Mouse (Mus musculus): ENCODE measurements around the gene Txndc8.

The Txndc8 gene

GRCm38 (mm10) chr4:58009024-58009423 is at the start of gene Txndc8:
Txndc8 (minus strand) TSS chr4:58009124.
- DNase-seq (ENCODE audit: low spot score in 2 of 2): no peak

DNA sequence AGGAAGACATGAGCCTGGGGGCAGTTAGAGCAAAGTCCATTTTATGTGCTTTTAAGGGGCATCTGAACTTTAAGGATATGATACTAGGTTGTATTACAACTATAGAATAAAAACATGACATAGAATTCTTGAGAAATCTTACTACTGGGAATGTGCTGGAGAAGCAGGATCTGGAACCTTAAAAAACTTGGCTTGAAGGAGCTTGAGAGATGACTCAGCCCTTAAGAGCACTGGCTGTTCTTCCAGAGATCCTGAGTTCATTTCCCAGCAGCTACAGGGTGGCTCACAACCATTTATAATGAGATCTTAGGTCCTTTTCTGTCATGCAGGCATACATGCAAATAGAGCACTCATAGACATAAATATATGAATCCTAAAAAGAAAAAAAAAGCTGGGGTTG is 46.7 kb upstream of the Txndc8 start:
- DNase-seq (ENCODE audit: low spot score in 2 of 2): no peak

- no peak for DNase-seq (ENCODE audit: low spot score in 2 of 2)
Measured at GRCm38 (mm10) chr4:58054441-58054840, 45.5 kb upstream of the Txndc8 start.

DNA sequence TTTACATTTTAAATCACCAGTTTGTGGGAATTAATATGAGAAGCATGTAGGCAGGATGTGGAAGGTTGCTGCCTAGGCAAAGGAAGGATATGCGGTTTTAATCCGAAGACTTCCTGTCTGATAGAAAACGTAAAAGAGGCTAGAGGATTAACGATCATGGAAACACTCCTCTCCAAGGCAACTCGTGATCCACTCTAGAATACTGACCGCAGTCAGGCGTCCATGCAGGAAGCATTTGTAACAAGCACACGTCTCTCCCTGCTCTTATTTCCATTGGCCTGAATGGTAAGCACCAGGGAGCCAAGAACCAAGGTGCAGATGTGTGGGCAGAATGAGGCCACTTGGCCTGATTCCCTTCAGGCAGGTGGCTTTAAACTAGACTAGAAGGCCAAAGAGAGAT is 41.8 kb upstream of the Txndc8 start:
- no peak for DNase-seq (ENCODE audit: low spot score in 2 of 2)

- DNase-seq (ENCODE audit: low spot score in 2 of 2): no peak
Measured at GRCm38 (mm10) chr4:58050276-58050675, 41.4 kb upstream of the Txndc8 start.

GRCm38 (mm10) chr4:58044833-58045232 is 35.9 kb upstream of the Txndc8 start:
- DNase-seq (ENCODE audit: low spot score in 2 of 2): no peak

GRCm38 (mm10) chr4:58044356-58044755 is 35.4 kb upstream of the Txndc8 start:
- DNase-seq (ENCODE audit: low spot score in 2 of 2): no peak

DNA sequence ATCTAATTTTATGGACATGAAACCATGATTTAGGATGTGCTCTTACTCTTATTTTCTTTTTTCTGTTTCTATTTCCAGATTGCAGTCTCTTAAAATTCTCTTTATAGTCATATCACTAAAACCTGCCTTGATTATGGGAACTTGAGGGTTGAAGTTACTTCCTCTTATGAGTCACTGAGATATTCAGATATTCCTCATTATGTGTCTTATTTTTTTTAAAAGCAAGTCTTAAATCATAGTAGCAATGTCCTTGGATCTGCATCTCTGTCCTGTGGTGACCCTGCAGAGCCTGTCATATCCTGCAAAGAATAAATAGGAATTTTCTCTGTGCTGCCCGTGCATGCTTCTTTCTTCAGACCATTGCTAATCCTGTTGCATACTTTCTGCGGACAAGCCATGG is 31.2 kb upstream of the Txndc8 start:
- DNase-seq (ENCODE audit: low spot score in 2 of 2): no peak

DNA sequence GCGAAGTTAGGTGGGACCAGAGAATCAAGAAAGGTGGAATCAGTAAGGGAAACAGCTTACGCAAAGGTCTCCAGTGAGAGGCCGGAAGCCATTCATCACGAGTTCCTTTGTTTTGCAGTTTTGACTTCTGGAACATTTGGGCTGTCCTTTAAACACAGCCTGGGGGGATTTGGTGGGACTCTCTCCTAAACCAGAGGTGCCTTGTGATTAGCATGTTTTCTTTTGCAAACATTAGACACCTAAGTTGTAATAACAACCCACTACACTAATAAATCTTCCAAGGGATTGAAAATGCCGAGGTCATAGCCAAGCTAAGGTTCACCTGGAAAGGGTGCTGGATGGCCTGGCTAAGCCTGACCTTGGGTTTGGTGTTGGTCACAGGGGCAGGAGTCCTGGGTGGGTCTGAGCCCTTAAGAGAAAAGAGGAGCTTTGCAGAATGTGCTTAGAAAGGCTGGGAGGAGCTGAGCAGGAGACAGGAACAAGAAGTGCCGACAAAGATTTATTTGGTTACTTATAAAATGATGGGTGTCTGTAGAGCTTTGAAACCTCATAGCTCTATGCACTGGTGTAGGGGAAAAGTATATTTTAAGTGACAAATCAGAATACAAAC is 28.3 kb upstream of the Txndc8 start:
- no peak for DNase-seq (ENCODE audit: low spot score in 2 of 2)

- DNase-seq (ENCODE audit: low spot score in 2 of 2): no peak
Measured at GRCm38 (mm10) chr4:58034663-58035062, 25.7 kb upstream of the Txndc8 start.

DNA sequence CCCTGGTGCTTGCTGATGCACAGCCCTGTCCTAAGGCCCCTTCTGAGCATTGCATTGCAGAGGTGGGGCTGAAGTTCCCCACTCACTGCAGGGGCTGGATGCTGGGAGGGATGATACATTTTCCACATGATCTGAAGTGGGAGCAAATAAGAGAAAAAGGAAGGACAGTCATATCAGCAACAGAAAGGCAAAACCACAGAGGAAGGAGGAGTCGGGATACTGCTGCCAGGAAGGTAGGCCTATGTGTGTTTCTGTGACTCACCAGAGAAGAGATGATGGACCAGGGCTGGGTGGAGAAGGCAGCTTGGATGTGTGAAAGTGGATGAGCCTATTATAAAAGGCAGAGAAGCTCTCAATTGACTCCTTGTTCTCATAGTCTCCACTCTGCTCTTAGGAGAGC is 23.8 kb upstream of the Txndc8 start:
- peak; percentile 4 to 8 for DNase-seq (ENCODE audit: low spot score in 2 of 2)

DNA sequence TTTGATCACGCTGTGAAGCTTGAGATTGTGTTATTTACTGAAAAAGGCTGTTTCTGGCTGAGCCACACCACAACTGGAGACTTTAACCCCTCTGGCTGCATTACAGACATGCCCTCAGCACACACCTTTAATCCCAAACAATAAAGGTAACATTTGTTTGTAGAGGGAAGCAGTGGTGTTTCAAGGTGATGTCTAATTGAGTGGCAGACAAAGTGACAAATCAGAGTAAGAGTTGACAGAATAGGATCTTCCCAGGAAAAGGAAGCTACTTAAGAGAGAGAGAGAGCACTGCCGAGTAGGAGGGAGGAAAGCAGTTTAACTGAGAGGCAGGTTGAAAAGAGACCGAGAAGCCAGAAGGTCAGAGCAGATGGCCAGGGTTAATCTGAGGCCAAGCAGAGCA is 5.4 kb downstream of the Txndc8 start:
- DNase-seq (ENCODE audit: low spot score in 2 of 2): no peak

- no peak for DNase-seq (ENCODE audit: low spot score in 2 of 2)
Measured at GRCm38 (mm10) chr4:57991425-57991824, 17.5 kb downstream of the Txndc8 start.

DNA sequence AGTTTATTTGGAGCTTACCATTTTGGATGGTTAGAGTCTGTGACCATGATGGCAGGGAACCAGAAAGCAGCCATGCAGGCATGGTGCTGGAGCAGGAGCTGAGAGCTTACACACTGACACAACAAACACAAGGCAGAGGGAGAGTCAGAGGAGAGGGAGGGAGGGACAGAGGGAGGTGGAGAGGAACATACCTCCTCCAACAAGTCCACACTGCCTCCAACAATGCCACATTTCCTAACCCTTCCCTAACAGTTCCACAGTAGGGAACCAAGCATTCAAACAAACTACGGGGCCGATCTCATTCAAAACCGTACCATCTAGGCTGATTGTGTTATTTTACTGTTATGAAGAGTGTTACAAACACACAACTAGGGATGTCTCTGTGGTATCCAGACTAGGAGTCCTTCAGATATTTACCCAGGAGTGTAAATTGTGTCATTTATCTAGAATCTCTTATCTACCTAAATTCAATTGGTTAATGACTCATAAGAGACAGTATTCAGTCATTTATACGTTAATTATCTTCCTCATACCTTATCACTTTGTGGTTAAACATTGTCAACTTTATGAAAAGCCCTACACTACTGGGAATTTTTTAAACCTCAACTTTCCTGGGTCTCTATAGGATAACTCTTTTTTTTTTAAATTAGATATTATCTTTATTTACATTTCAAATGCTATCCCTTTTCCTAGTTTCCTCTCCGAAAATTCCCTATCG is 34.4 kb downstream of the Txndc8 start:
- DNase-seq (ENCODE audit: low spot score in 2 of 2): no peak

DNA sequence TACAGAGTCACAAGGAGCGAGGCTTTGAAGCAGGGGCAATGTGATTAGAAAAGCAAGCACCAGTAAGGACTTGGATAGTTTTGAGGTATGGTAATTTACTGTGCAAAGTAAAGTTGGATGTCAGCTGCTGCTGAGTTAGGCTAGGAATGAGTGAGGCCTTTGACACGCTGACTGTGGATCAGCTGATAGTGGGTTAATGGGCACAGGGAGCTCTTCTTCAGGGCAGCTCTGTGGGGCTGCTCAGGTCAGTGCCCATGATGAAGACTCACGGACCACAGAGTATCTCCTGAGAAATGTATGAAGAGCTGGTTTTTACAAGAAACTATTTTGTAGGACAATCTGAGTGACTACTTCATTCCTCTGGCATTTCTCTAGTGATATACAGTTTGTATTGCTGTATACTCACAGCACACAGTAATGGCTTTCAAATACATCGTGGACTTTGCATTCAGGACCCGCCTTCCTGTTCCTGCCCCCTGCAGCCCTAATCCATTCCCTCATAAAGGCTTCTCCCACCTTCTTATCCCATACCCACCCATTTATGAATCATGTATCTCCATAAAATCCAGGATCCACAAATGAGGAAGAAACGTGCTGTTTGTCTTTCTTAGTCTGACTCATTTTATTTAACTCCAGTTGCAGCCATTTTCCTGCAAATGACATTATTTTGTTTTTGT is 35.2 kb downstream of the Txndc8 start:
- no peak for DNase-seq (ENCODE audit: low spot score in 2 of 2)

- DNase-seq (ENCODE audit: low spot score in 2 of 2): no peak
Measured at GRCm38 (mm10) chr4:57970285-57970684, 38.6 kb downstream of the Txndc8 start.

- no peak for DNase-seq (ENCODE audit: low spot score in 2 of 2)
Measured at GRCm38 (mm10) chr4:57967195-57967594, 41.7 kb downstream of the Txndc8 start.

- DNase-seq (ENCODE audit: low spot score in 2 of 2): no peak
Measured at GRCm38 (mm10) chr4:57965516-57965915, 43.4 kb downstream of the Txndc8 start.

DNA sequence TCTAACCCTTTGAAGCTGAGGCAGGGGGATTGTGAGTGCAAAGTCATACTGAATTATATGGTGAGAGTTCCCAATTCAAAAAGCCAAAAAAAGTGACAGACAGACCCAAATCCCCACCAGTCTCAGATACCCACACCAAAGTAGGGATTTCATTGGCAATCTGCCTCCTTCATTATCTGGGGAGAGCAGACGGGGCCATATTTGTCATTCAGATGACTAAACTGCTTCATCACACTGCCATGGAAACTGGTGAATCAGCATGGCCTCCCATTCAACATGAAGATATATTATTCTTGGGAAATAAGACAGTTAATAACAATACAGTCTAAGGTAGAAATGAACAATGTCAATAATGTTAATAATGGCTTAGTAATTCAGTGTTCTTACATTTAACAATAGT is 44.8 kb downstream of the Txndc8 start:
- no peak for DNase-seq (ENCODE audit: low spot score in 2 of 2)

GRCm38 (mm10) chr4:57959056-57959455 is 49.9 kb downstream of the Txndc8 start:
- DNase-seq (ENCODE audit: low spot score in 2 of 2): no peak

DNA sequence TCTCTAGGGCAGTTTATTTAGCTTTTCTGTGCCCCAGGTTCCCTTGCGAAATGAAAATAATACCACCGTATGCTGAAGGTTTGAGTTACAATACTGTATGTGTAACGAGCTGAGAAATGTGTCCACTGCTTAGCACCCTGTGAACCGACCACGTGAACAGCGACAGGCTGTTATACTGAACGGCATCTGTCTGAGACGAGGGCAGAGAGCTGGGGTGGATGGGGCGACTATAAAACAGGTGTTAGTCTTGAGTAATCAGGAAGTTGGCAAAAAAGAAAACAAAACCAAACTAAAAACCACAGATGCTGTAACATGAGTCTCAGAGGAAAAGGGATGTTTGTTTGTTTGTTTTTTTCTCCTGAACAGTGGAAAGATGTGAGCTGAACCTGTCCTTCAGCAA is 50.8 kb downstream of the Txndc8 start:
- DNase-seq (ENCODE audit: low spot score in 2 of 2): no peak

- peak in 1 of 2 experiments; percentile 11 for DNase-seq (ENCODE audit: low spot score in 2 of 2)
Measured at GRCm38 (mm10) chr4:57957200-57958085, 51.5 kb downstream of the Txndc8 start.

Data from frontal cortex, postnatal 36 days (tissue).